Comparison of ENCODE assay signal across 9 mouse cellular contexts in genomic region chr16:70239432-70239941, GRCm38 (mm10).
DNase-seq lines count a peak whose midpoint lies in the region; ATAC-seq and TF ChIP-seq lines count a peak whose summit lies in the region.
"Had no signal": no experiment of that assay in that cellular context is flagged by ENCODE, and none has a peak within 500 bp of the region (broad histone marks: within the 10 kb centered on the region; RNA-seq: fewer than 3 reads in every experiment).

No protein-coding gene starts in this region.

- H3K36me3 ChIP-seq in forebrain, embryonic 11.5 days (ENCODE audit: control insufficient read depth, insufficient read depth, low read length), result no peaks in the 10 kb centered on the region
- no peaks in the 10 kb centered on the region for H3K36me3 ChIP-seq in midbrain, postnatal 0 days (ENCODE audit: insufficient read depth, low read length)
- H3K36me3 ChIP-seq: heart, embryonic 10.5 days; liver, embryonic 13.5 days had no signal

- H3K4me1 ChIP-seq in forebrain, embryonic 11.5 days (replicated peaks; ENCODE audit: control insufficient read depth, insufficient read depth, low read length), result peaks cover 4% of the 10 kb centered on the region; the same call in 1 of the 2 replicates
- no peaks in the 10 kb centered on the region for H3K4me1 ChIP-seq in midbrain, postnatal 0 days (ENCODE audit: insufficient read depth, low read length)
- H3K4me1 ChIP-seq: heart, embryonic 10.5 days; liver, embryonic 13.5 days had no signal

- no peak overlapping the region for H3K27ac ChIP-seq in forebrain, embryonic 11.5 days (ENCODE audit: low read depth, low read length)
- H3K27ac ChIP-seq in midbrain, postnatal 0 days (ENCODE audit: low read depth, low read length), result 0 out of 2 replicates have a peak overlapping the region, but pooled peaks have one; percentile 8
- H3K27ac ChIP-seq: heart, embryonic 10.5 days; liver, embryonic 13.5 days had no signal

- no peaks in the 10 kb centered on the region for H3K9me3 ChIP-seq in forebrain, embryonic 11.5 days (ENCODE audit: control insufficient read depth, low read length)
- no peaks in the 10 kb centered on the region for H3K9me3 ChIP-seq in midbrain, postnatal 0 days (ENCODE audit: low read length)
- H3K9me3 ChIP-seq: heart, embryonic 10.5 days; liver, embryonic 13.5 days had no signal

- 16% methylated on average over 7 of the region's 7 CpGs for WGBS in forebrain, embryonic 11.5 days
- 26% methylated on average over 7 of the region's 7 CpGs for WGBS in midbrain, postnatal 0 days

- H3K4me3 ChIP-seq in forebrain, embryonic 11.5 days (ENCODE audit: low read depth, low read length), result no peak overlapping the region
- no peak overlapping the region for H3K4me3 ChIP-seq in midbrain, postnatal 0 days (ENCODE audit: low read depth, low read length)
- H3K4me3 ChIP-seq: heart, embryonic 10.5 days; liver, embryonic 13.5 days had no signal

- H3K4me2 ChIP-seq in forebrain, embryonic 11.5 days (ENCODE audit: low read depth, low read length, severe bottlenecking), result no peak overlapping the region
- H3K4me2 ChIP-seq in midbrain, postnatal 0 days (ENCODE audit: low read depth, low read length, poor library complexity, severe bottlenecking), result no peak overlapping the region
- H3K4me2 ChIP-seq: liver, embryonic 13.5 days had no signal

- intact Hi-C loops in left cerebral cortex, postnatal 14 days (cut with DNase I), result no loop called here

- ATAC-seq in forebrain, embryonic 11.5 days (replicated peaks; ENCODE audit: low FRiP score), result peak; percentile 74
- no peak for ATAC-seq in midbrain, postnatal 0 days (ENCODE audit: low FRiP score)

- H3K27me3 ChIP-seq in forebrain, embryonic 11.5 days (ENCODE audit: control insufficient read depth, insufficient read depth, low read length), result no peaks in the 10 kb centered on the region
- no peaks in the 10 kb centered on the region for H3K27me3 ChIP-seq in midbrain, postnatal 0 days (ENCODE audit: insufficient read depth, low read length)
- H3K27me3 ChIP-seq: liver, embryonic 13.5 days had no signal

- DNase-seq in embryo, embryonic 11 days, result peak; percentile 60
- DNase-seq in forebrain, embryonic 11.5 days (ENCODE audit: low spot score), result no peak
- peak; percentile 7 for DNase-seq in kidney, postnatal 10 days
- peak; percentile 12 for DNase-seq in midbrain, postnatal 0 days (ENCODE audit: low spot score)
- DNase-seq in layer of hippocampus, adult 9-11 months, result no peak
- no peak for DNase-seq in left cerebral cortex, postnatal 14 days (ENCODE audit: low spot score in 2 of 2)
- DNase-seq in layer of hippocampus, adult 8-10 months (ENCODE audit: low spot score in 2 of 2), result no peak
- DNase-seq: liver, embryonic 13.5 days had no signal

- no peak overlapping the region for H3K9ac ChIP-seq in forebrain, embryonic 11.5 days (ENCODE audit: low read length)
- H3K9ac ChIP-seq in midbrain, postnatal 0 days (replicated peaks; ENCODE audit: low read length, poor library complexity, severe bottlenecking), result no peak overlapping the region
- H3K9ac ChIP-seq: liver, embryonic 13.5 days had no signal

- TF ChIP-seq CTCF in midbrain, postnatal 0 days (IDR thresholded peaks at IDR 0.05), result no peak

Comparison
In these comparisons a context has a peak if more than half of its experiments do, and no peak if none do; other contexts are left out.
1. DNase-seq: peak in embryo, embryonic 11 days (single experiment), kidney, postnatal 10 days (single experiment) and midbrain, postnatal 0 days (single experiment); none in forebrain, embryonic 11.5 days (single experiment), layer of hippocampus, adult 9-11 months (single experiment), left cerebral cortex, postnatal 14 days (0 of 2) and layer of hippocampus, adult 8-10 months (0 of 2).